Mouse (Mus musculus): ENCODE results near the gene Pcyox1. TPM values are rescaled to one million over a fixed set of nuclear protein-coding genes. Genes with fewer than 3 reads are reported as not detected.
"Not testable (repeated sequence)": the region's sequence is repeated elsewhere in the genome, so short reads cannot be mapped to it uniquely, and the experiment has no call there.

Pcyox1 gene
- polyA plus RNA-seq, 1 experiment from 2014 or later = 83.5 TPM

GRCm38 (mm10) chr6:86387313-86387712, 9.6 kb downstream of the Pcyox1 start:
- Histone ChIP-seq H3K36me3 (ENCODE audit: insufficient read depth) (peaks cover 60% of the 10 kb centered on the region), H3K4me1 (ENCODE audit: insufficient read depth) (no peaks in the 10 kb centered on the region), H3K4me2 (no peak overlapping the region), H3K9me3 (ENCODE audit: low read depth, low read length) (no peaks in the 10 kb centered on the region), H3K4me3 (ENCODE audit: low read depth, low read length) (no peak overlapping the region), H3K27ac (ENCODE audit: low read depth) (no peak overlapping the region), H3K9ac (no peak overlapping the region), H3K27me3 (ENCODE audit: insufficient read depth, low read length) (no peaks in the 10 kb centered on the region)
- TF ChIP-seq CTCF (IDR thresholded peaks at IDR 0.05; ENCODE audit: low read depth) = no peak
- DNase-seq = no peak
- no peak for ATAC-seq (ENCODE audit: insufficient read depth)
- 82% methylated on average over 12 of the region's 12 CpGs for WGBS

GRCm38 (mm10) chr6:86385362-86386104, 11.4 kb downstream of the Pcyox1 start:
- Histone ChIP-seq H3K27ac (ENCODE audit: low read depth) (no peak overlapping the region), H3K9ac (no peak overlapping the region), H3K36me3 (ENCODE audit: insufficient read depth) (peaks cover 42% of the 10 kb centered on the region), H3K4me1 (ENCODE audit: insufficient read depth) (no peaks in the 10 kb centered on the region), H3K4me2 (no peak overlapping the region), H3K27me3 (ENCODE audit: insufficient read depth, low read length) (no peaks in the 10 kb centered on the region), H3K4me3 (ENCODE audit: low read depth, low read length) (no peak overlapping the region), H3K9me3 (ENCODE audit: low read depth, low read length) (no peaks in the 10 kb centered on the region)
- DNase-seq (no peak), ATAC-seq (ENCODE audit: insufficient read depth) (no peak)
- no peak for TF ChIP-seq CTCF (IDR thresholded peaks at IDR 0.05; ENCODE audit: low read depth)
- 59% methylated on average over 5 of the region's 5 CpGs for WGBS

- H3K4me2 ChIP-seq = no peak overlapping the region
- no peak for DNase-seq
- no peaks in the 10 kb centered on the region for H3K4me1 ChIP-seq (ENCODE audit: insufficient read depth)
- 46% methylated on average over 4 of the region's 4 CpGs for WGBS
- H3K36me3 ChIP-seq (ENCODE audit: insufficient read depth) = peaks cover 37% of the 10 kb centered on the region
- TF ChIP-seq CTCF (IDR thresholded peaks at IDR 0.05; ENCODE audit: low read depth) = no peak
- no peak overlapping the region for H3K27ac ChIP-seq (ENCODE audit: low read depth)
- no peaks in the 10 kb centered on the region for H3K9me3 ChIP-seq (ENCODE audit: low read depth, low read length)
- no peaks in the 10 kb centered on the region for H3K27me3 ChIP-seq (ENCODE audit: insufficient read depth, low read length)
- no peak overlapping the region for H3K4me3 ChIP-seq (ENCODE audit: low read depth, low read length)
- no peak overlapping the region for H3K9ac ChIP-seq
- ATAC-seq (ENCODE audit: insufficient read depth) = no peak
Observed at GRCm38 (mm10) chr6:86384692-86385091, 12.3 kb downstream of the Pcyox1 start.

- Histone ChIP-seq H3K27ac (ENCODE audit: low read depth) (no peak overlapping the region), H3K27me3 (ENCODE audit: insufficient read depth, low read length) (no peaks in the 10 kb centered on the region), H3K9ac (no peak overlapping the region), H3K9me3 (ENCODE audit: low read depth, low read length) (no peaks in the 10 kb centered on the region), H3K4me1 (ENCODE audit: insufficient read depth) (no peaks in the 10 kb centered on the region), H3K4me3 (ENCODE audit: low read depth, low read length) (no peak overlapping the region), H3K36me3 (ENCODE audit: insufficient read depth) (peaks cover 36% of the 10 kb centered on the region), H3K4me2 (no peak overlapping the region)
- WGBS = 45% methylated on average over 16 of the region's 16 CpGs
- no peak for DNase-seq
- ATAC-seq (ENCODE audit: insufficient read depth) = no peak
- TF ChIP-seq CTCF (IDR thresholded peaks at IDR 0.05; ENCODE audit: low read depth) = no peak
Observed at GRCm38 (mm10) chr6:86383370-86383769, 13.6 kb downstream of the Pcyox1 start.

- ATAC-seq (ENCODE audit: insufficient read depth) (no peak), DNase-seq (no peak)
- Histone ChIP-seq H3K9me3 (ENCODE audit: low read depth, low read length) (no peaks in the 10 kb centered on the region), H3K4me3 (ENCODE audit: low read depth, low read length) (no peak overlapping the region), H3K27me3 (ENCODE audit: insufficient read depth, low read length) (no peaks in the 10 kb centered on the region), H3K36me3 (ENCODE audit: insufficient read depth) (peaks cover 36% of the 10 kb centered on the region), H3K27ac (ENCODE audit: low read depth) (no peak overlapping the region), H3K4me1 (ENCODE audit: insufficient read depth) (no peaks in the 10 kb centered on the region), H3K9ac (no peak overlapping the region), H3K4me2 (no peak overlapping the region)
- TF ChIP-seq CTCF (IDR thresholded peaks at IDR 0.05; ENCODE audit: low read depth) = no peak
Observed at GRCm38 (mm10) chr6:86382551-86382950, 14.4 kb downstream of the Pcyox1 start.

- not testable (repeated sequence) for H3K27ac ChIP-seq (ENCODE audit: low read depth); DNase-seq; H3K4me3 ChIP-seq (ENCODE audit: low read depth, low read length); H3K9ac ChIP-seq; H3K4me2 ChIP-seq; ATAC-seq (ENCODE audit: insufficient read depth); H3K27me3 ChIP-seq (ENCODE audit: insufficient read depth, low read length); H3K9me3 ChIP-seq (ENCODE audit: low read depth, low read length); H3K4me1 ChIP-seq (ENCODE audit: insufficient read depth)
- WGBS = 71% methylated on average over 7 of the region's 8 CpGs
- H3K36me3 ChIP-seq (ENCODE audit: insufficient read depth) = peaks cover 44% of the 10 kb centered on the region
Observed at GRCm38 (mm10) chr6:86380112-86380511, 16.8 kb downstream of the Pcyox1 start.

- WGBS = 89% methylated on average over 3 of the region's 3 CpGs
- no peaks in the 10 kb centered on the region for H3K9me3 ChIP-seq (ENCODE audit: low read depth, low read length)
- no peaks in the 10 kb centered on the region for H3K4me1 ChIP-seq (ENCODE audit: insufficient read depth)
- H3K4me2 ChIP-seq = no peak overlapping the region
- ATAC-seq (ENCODE audit: insufficient read depth) (no peak), DNase-seq (no peak)
- no peak overlapping the region for H3K4me3 ChIP-seq (ENCODE audit: low read depth, low read length)
- TF ChIP-seq CTCF (IDR thresholded peaks at IDR 0.05; ENCODE audit: low read depth) = no peak
- no peak overlapping the region for H3K9ac ChIP-seq
- peaks cover 53% of the 10 kb centered on the region for H3K36me3 ChIP-seq (ENCODE audit: insufficient read depth)
- no peaks in the 10 kb centered on the region for H3K27me3 ChIP-seq (ENCODE audit: insufficient read depth, low read length)
- no peak overlapping the region for H3K27ac ChIP-seq (ENCODE audit: low read depth)
Observed at GRCm38 (mm10) chr6:86378341-86378740, 18.6 kb downstream of the Pcyox1 start.

All from lung, embryonic 14.5 days (tissue).